Mouse (Mus musculus) common myeloid progenitor, adult 5-6 weeks (primary cell): ENCODE results near the gene Jmjd1c. TPM values are rescaled to one million over a fixed set of nuclear protein-coding genes. Genes with fewer than 3 reads are reported as not detected.

ENCODE experiments used
- ATAC-seq: replicated peaks from 2 replicates; pipeline ENCODE4 v1.8.0; 2016; ENCODE audit warnings: low read depth, mild to moderate bottlenecking, moderate TSS enrichment, inconsistent platforms; ENCODE audit not compliant: poor library complexity, severe bottlenecking
- total RNA-seq: library from RNA; stranded (forward); fragments of 200-1000, 187-1606 nt; gene quantifications from 2 replicates; pipeline ENCODE4 v1.2.3, GENCODE M21; 2017

The Jmjd1c gene
- total RNA-seq, 1 experiment from 2014 or later, result 162 TPM

DNA sequence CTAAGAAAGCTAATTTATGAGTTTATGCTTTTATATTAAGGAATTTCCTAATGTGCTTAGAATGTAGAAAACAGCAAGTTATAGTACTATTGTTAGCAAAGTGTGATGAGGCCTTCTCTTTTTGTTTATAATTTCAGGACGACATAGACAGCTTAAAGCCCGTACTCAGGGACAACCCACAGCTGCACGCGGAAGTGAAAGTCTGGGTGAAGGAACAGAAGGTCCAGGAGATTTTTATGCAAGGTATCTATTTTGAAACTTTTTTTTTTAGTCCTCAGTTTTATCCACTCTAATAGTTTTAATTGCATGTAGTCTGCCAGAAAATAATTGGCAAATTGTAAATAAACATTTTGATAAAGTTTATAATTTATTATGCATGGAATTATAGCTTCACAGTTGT is 119.2 kb downstream of the Jmjd1c start:
- ATAC-seq, result 0 out of 2 replicates have a peak, but pooled peaks have one; percentile 56

DNA sequence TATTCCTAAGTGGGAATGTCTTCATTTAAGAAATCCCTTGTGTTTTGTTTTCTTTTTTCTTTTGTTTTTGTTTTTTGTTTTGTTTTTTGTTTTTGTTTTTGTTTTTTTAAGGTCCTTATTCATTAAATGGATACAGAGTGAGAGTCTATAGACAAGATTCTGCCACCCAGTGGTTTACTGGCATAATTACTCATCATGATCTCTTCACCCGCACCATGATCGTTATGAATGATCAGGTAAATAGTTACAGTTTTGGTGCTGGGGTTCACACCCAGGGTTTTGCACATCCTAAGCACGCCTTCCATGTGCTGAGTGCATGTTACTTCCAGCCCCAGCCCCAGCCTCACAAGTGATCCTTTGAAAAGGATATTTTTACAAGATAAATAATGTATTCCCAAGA is 120.9 kb downstream of the Jmjd1c start:
- no peak for ATAC-seq

DNA sequence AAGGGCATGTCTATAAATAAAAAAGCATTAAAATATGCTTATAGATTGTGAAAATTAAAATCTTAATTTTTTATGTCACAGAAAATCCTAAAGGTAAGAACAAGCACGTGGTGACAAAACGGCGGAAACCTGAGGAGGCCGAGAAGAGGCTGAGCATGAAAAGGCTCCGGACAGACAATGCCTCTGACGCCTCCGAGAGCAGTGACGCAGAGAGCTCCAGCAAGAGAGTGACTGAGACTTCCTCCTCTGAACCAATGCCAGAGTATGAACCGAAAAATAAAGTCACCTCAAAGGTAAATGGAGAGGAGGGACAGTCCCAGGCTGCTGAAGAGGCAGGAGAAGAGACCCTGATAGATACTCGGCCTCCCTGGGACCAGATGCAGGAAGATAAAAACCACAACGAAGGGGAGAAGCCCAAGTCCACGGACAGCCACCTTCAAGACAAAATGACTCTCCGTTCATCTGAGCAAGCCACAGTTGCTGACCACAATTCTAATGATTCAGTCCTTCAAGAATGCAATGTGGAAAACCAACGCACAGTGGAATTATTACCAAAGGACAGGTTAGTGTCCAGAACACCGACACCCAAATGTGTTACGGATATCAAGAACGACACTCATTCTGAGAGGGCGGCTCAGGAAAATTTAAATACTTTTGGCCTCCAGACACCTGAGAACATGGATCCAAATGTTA is 123.1 kb downstream of the Jmjd1c start:
- no peak for ATAC-seq

DNA sequence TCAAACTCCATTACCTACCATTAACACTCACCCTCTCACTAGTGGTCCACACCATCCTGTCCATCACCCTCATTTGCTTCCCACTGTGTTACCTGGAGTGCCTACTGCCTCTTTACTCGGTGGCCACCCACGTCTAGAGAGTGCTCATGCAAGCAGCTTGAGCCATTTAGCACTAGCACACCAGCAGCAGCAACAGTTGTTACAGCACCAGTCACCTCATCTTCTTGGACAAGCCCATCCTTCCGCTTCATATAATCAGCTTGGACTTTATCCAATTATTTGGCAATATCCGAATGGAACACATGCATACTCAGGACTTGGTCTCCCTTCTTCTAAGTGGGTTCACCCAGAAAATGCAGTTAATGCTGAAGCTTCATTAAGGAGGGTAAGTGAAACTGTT is 124.3 kb downstream of the Jmjd1c start:
- no peak for ATAC-seq

DNA sequence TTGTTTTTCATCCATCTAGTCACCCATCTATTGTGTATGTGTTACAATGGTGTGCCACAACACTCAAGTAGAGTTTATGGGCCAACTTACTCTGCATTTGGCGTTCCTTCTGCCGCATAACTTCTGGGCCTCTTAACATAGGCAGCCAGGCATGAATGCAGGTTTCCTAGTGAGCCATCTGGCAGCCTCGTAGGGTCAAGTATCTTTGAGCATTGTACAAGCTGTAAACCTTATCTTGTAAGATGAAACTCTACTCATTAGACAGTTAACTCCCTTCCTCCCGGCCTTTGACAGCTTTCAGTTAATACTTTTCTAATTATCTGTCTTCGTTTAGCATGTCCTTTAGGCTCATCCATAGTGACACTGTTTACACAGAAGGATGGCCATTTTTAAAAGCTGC is 125.4 kb downstream of the Jmjd1c start:
- no peak for ATAC-seq

DNA sequence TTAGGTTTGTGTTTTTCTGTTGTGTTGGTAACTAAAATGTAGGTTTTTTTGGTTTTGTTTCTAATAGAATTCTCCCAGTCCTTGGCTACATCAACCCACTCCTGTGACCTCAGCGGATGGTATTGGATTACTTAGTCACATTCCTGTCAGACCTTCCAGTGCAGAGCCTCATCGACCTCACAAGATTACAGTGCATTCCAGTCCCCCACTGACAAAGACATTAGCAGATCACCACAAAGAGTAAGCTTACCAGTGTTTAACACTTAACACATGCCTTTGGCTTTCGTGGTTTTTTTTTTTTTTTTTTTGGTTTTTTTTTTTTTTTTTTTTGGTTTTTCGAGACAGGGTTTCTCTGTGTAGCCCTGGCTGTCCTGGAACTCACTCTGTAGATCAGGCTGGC is 128.0 kb downstream of the Jmjd1c start:
- peak; percentile 50 for ATAC-seq

DNA sequence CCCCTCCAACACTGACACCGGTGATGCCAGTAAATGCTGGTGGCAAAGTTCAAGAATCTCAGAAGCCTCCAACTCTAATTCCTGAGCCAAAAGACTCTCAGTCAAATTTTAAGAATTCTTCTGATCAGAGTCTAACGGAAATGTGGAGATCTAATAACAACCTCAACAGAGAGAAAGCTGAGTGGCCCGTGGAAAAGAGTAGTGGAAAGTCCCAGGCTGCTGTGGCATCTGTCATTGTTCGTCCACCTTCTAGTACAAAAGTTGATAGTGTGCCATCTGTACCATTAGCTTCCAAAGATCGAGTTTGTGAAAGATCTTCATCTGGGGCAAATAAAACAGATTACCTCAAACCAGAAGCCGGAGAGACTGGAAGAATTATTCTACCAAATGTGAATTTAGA is 129.6 kb downstream of the Jmjd1c start:
- ATAC-seq, result no peak

DNA sequence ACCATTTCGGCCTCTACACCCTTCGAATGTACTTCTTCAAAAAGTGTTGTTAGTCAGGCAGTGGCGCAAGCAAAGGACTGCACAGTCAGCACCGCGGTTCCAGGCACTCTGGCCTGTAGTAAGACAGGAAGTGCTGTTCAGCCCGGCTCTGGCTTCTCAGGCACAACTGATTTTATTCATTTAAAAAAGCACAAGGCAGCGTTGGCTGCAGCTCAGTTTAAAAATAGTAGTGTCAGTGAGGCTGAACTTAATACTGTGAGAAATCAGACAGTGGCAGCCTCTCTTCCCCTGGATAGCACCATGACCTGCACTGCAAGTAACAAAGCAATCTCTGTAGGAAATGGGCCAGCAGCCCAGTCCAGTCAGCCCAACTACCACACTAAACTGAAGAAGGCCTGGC is 130.2 kb downstream of the Jmjd1c start:
- peak; percentile 87 for ATAC-seq

DNA sequence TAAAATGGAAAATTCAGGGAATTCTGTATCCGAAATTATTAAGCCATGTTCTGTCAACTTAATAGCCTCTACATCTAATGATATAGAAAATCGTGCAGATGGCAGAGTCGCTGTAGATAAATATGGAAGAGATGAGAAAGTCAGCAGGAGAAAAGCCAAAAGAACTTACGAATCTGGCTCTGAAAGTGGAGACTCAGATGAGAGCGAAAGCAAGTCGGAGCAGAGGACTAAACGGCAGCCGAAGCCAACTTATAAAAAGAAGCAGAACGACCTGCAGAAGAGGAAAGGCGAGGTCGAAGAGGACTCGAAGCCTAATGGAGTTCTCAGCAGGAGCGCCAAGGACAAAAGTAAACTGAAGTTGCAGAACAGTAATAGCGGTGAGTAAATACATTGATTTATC is 130.6 kb downstream of the Jmjd1c start:
- no peak for ATAC-seq

DNA sequence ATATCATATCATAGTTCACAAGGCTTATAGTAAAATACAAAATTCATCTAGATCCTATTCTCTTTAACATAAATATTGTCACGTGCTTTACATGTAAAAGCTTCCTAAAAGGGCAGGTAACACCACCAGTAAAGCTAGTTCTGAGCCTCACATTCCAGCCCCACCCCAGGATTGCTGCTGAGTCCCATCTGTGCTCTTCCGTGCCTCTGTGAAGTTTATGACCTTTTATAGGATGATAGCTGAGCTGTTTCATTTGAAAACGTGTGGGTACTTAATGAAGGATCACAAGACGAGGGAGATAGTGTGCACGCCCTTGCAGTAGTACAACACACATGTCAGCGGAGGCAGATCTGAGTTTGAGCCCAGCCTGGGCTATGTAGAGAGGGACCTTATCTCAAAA is 134.5 kb downstream of the Jmjd1c start:
- ATAC-seq, result no peak

DNA sequence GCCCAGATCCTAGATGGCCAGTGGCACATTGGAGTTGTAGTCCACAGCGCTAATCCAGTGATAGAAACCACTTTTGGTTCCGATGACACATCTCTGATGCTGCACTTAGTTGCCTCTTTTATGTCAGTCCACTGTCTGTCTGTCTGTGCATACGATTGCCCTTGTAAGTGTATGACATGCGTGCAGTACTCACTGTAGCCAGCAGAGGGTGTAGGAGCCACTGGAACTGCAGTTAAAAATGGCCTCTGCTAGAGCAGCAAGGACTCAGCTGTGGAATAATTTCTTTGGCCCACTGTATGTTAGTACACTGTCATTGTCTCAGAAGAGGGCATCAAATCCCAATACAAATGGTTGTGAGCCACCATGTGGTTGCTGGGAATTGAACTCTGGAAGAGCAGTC is 151.2 kb downstream of the Jmjd1c start:
- ATAC-seq, result peak; percentile 62

DNA sequence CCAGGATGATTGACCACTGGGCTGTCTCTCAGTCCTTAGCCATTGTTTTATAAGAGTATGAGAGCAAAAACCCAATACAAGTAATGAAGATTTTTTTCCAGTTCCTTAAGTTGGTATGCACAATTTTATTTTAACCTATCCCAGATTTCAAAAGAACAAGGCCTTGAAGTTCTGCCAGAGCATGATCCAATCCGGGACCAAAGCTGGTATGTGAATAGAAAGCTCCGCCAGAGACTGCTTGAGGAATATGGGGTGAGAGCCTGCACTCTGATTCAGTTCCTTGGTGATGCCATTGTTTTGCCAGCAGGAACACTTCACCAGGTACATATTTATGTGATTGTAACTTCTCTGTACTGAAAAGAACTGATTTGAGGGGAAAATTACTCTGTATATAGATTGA is 153.6 kb downstream of the Jmjd1c start:
- ATAC-seq, result no peak

DNA sequence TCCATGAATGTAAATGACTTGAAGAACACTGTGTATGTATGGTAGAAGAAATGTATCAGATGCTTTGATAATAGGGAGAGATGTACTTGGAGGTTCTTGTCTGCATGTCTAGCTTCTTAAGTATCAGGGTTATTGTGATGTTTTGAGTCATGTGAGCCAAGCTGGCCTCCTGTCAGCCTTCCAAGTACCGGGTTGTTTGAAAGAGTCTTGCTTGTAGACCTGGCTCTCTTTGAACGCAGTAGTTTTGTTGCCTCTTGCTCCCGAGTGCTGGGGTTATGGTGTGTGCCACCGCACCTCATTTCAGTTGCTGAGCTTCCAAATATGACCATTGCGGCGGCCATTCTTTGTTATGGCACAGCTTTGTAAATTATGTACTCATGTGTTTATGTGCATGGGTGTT is 154.9 kb downstream of the Jmjd1c start:
- no peak for ATAC-seq

DNA sequence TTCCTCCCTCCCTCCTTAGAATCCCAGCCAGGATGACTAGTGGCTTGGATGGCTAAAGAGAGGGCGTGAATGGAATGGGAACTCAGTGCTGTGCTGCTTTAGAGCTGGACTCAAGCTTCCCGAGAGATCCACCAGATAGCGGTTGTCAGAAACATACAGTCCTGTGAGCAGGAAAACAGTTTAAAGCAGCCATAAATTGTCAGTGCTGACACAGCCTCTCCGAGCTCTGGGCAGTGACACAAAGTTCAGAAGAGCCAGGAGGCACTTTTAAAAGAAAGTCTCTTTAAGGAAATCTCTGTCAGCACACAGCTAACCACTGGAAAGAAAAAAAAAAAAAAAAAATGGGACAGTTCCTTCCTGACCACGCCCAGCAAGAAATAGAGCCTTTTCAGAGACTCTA is 156.4 kb downstream of the Jmjd1c start:
- 0 out of 2 replicates have a peak, but pooled peaks have one; percentile 25 for ATAC-seq

DNA sequence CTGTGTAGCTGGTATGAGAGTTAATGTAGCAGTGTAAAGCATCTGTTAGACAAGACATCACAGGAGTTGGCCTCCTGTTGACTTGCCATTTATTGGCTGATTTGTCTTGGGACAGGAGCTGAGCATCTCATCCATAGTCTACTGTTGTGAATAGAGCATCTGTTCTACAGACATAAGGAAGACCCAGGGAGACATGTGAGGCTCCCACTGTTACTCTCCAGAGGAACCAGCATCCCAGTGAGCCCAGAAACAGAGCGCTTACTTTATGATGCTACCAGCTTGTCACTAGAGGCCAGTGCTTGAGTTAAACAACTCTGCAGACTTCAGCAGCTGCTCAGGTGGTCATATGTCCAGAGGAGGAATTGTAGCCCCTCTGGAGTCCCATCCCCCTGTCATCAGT is 157.2 kb downstream of the Jmjd1c start:
- no peak for ATAC-seq

DNA sequence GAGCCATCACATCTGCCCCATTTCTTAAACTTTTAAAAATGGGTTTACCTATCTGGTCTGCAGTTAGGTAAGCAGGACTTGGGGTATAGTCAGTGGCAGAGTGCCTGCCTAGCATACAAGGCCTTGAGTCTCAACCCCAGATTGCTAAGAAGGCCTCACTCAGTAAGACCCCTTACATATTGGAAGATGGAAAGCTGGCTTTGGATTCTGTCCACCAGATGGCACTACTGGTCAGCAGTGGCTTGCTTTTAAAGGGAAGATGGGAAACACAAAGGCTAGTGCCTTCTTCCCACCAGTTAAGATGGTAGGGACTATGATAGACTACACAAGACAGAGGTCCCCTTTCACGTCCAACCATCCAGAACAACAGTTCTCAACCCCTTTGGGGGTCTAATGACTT is 168.9 kb downstream of the Jmjd1c start:
- peak; percentile 66 for ATAC-seq

DNA sequence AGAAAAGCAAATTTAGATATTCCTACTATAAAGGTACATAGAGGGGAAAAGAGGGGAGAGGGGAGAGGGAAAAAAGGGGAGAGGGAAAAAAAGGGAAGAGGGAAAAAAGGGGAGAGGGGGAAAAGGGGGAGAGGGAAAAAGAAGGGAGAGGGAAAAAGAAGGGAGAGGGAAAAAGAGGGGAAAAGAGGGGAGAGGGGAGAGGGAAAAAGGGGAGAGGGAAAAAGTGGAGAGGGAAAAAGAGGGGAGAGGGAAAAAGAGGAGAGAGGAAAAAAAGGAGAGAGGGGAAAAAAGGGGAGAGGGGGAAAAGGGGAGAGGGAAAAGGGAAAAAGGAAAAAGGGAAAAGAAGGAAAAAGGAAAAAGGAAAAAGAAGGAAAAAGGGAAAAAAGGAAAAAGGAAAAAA is 180.0 kb downstream of the Jmjd1c start:
- no peak for ATAC-seq

DNA sequence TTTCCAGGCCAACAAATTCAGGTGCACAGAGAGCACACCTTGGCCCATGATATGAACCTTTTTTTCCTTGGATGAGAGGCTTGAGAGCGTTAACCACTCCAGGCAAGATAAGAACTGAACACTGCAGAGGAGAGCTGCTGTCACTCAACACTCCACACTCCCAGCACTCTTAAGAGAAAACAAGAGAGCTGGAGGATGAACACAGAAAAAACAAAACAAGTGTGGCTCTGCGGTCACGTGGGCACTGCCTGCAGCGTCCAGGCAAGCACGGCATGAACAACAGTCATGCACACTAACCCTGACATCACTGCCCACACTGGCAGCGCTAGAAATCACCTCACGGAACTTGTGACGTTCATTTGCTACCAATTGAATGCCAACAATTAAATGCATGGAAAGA is 185.9 kb downstream of the Jmjd1c start:
- ATAC-seq, result no peak

DNA sequence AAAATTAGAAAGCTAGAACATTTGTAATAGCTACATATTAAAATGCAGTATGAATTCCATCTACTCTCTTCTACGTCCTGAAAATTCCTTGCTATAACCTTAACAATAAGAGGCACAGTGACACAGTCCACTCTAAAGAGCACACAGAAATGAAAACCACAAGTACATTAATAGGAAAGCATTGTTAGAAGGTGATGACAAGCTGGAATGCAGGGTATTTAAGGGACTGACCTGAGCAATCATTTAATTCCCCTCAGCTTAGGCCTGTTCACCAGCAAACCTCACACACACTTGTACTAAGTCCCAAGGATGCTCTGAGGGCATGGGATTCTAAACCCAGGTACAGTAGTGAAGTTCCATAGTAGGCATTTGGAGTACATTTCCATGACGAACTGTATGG is 186.6 kb downstream of the Jmjd1c start:
- no peak for ATAC-seq

DNA sequence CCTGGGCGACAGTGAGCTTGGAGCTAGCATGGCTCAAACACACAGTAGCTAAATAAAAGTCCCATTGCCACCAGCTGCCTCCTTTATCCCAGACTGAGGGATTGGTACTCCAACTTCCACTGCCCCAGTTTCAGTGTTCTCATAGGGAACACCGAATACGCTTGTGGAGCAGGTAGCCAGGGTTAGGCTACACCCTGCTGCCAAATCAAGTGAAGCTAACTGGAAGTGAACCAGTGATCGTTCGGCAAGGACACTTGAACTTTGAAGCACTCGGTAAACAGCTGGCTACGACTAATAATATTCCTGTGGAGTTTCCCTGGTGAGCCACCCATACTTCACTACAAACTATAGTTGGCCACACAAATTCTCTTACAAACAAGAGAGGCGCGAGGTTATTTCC is 187.6 kb downstream of the Jmjd1c start:
- ATAC-seq, result no peak

DNA sequence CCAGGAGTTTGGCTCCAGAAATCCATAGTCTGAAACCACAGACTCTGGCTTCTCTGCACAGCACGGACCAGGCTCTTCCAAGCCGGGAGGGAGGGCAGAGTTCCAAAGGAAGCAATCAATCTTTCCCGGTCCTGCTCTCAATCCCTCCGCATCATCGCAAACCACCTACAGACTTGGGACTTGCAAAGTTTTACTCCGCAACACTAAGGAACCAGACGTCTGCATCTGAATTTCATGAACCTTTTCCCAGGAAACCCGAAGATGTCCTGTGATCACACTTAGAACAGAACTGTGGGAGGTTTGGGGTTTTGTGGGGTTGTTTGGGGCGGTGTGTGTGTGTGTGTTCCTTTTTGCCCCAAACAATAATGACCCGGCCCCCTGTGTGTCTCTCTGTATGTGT is 188.4 kb downstream of the Jmjd1c start:
- ATAC-seq, result 0 out of 2 replicates have a peak, but pooled peaks have one; percentile 2

DNA sequence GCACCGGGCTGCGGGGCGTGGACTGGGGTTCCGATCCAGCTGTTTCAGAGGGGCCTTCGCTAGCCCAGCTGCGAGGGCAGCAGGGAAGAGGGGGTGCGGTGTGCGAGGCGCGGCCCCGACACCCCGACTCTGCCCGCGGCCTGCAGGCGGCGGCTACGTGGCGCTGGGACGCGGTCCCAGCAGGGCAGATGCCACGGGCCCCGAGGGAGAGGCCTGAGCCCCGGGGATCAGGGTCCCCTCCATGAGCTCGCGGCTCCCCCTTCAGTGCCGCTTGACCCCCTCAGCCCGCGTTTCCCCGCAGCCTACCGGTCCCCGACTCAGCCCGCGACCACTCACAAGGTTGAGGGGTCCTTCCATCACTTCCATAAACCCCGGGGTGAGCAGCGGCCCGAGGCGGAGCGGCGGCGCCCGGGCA is 188.8 kb downstream of the Jmjd1c start:
- peak; percentile 57 for ATAC-seq
